ENCODE assay signal across 43 mouse cellular contexts in genomic region chr10:5014976-5015375, GRCm38 (mm10). TPM values are rescaled to one million over a fixed set of nuclear protein-coding genes. Genes with fewer than 3 reads are reported as not detected.
"Had no signal": no experiment of that assay in that cellular context is flagged by ENCODE, and none has a peak within 500 bp of the region (broad histone marks: within the 10 kb centered on the region; RNA-seq: fewer than 3 reads in every experiment).

No protein-coding gene starts in this region.

- DNase-seq: heart, postnatal 10 days; heart, postnatal 14 days; heart, postnatal 4 days; kidney, adult 11 months; kidney, adult 18-20 months; kidney, adult 2 months; kidney, adult 8-10 months; kidney, adult 9 months; kidney, postnatal 10 days; kidney, postnatal 14 days; kidney, postnatal 25 days; kidney, postnatal 36 days; kidney, postnatal 4 days; layer of hippocampus, adult 9-11 months; layer of hippocampus, postnatal 36 days had no signal

- H3K27me3 ChIP-seq: heart, embryonic 12.5 days; heart, embryonic 13.5 days; heart, embryonic 15.5 days; hindbrain, embryonic 12.5 days; hindbrain, embryonic 13.5 days; hindbrain, embryonic 15.5 days; intestine, embryonic 15.5 days; kidney, embryonic 15.5 days had no signal

- H3K4me1 ChIP-seq: heart, embryonic 12.5 days; heart, embryonic 13.5 days; heart, embryonic 15.5 days; hindbrain, embryonic 12.5 days; hindbrain, embryonic 13.5 days; hindbrain, embryonic 15.5 days; intestine, embryonic 15.5 days; kidney, embryonic 15.5 days had no signal

- H3K27ac ChIP-seq: heart, embryonic 13.5 days; heart, embryonic 15.5 days; hindbrain, embryonic 10.5 days; hindbrain, embryonic 12.5 days; hindbrain, embryonic 13.5 days; hindbrain, embryonic 14.5 days; hindbrain, embryonic 15.5 days; hindbrain, postnatal 0 days; intestine, embryonic 15.5 days; kidney, embryonic 15.5 days; kidney, postnatal 0 days; layer of hippocampus, adult 2 months; left cerebral cortex, adult 2 months had no signal

- H3K4me3 ChIP-seq: heart, embryonic 12.5 days; heart, embryonic 13.5 days; heart, embryonic 15.5 days; hindbrain, embryonic 10.5 days; hindbrain, embryonic 12.5 days; hindbrain, embryonic 13.5 days; hindbrain, embryonic 15.5 days; intestine, embryonic 15.5 days; kidney, embryonic 15.5 days; layer of hippocampus, adult 2 months; left cerebral cortex, adult 2 months had no signal

- H3K36me3 ChIP-seq: heart, embryonic 12.5 days; heart, embryonic 13.5 days; heart, embryonic 15.5 days; hindbrain, embryonic 10.5 days; hindbrain, embryonic 12.5 days; hindbrain, embryonic 13.5 days; hindbrain, embryonic 15.5 days; intestine, embryonic 15.5 days; kidney, embryonic 15.5 days had no signal

- ATAC-seq: hindbrain, embryonic 16.5 days; hindbrain, postnatal 0 days; inflammation-experienced regulatory T-cells, adult 6 months; intestine, embryonic 15.5 days; intestine, embryonic 16.5 days; intestine, postnatal 0 days had no signal

- H3K9me3 ChIP-seq: heart, embryonic 12.5 days; heart, embryonic 15.5 days; hindbrain, embryonic 10.5 days; hindbrain, embryonic 12.5 days; hindbrain, embryonic 13.5 days; hindbrain, embryonic 15.5 days; intestine, embryonic 15.5 days; kidney, embryonic 15.5 days had no signal

- H3K9ac ChIP-seq: heart, embryonic 12.5 days; heart, embryonic 13.5 days; heart, embryonic 15.5 days; hindbrain, embryonic 12.5 days; hindbrain, embryonic 13.5 days; hindbrain, embryonic 14.5 days; hindbrain, embryonic 15.5 days; intestine, embryonic 15.5 days; kidney, embryonic 15.5 days had no signal

- H3K4me2 ChIP-seq: heart, embryonic 12.5 days; heart, embryonic 13.5 days; heart, embryonic 15.5 days; hindbrain, embryonic 12.5 days; hindbrain, embryonic 13.5 days; hindbrain, embryonic 14.5 days; hindbrain, embryonic 15.5 days; intestine, embryonic 15.5 days; kidney, embryonic 15.5 days had no signal

RNA-seq across cellular contexts. Expression of gene Gm10097, which starts 54.0 kb away (rescaled TPM):
- total RNA-seq: hematopoietic stem cell, adult 5-6 weeks; hindbrain, postnatal 0 days; layer of hippocampus, adult 18-20 months; layer of hippocampus, adult 2 months; layer of hippocampus, adult 8-10 months; layer of hippocampus, postnatal 10 days; layer of hippocampus, postnatal 14 days; layer of hippocampus, postnatal 25 days; layer of hippocampus, postnatal 36 days; left cerebral cortex, adult 18-20 months; left cerebral cortex, adult 2 months; left cerebral cortex, adult 8-10 months had no signal
- polyA plus RNA-seq: kidney, adult 2 months; kidney, embryonic 16.5 days; kidney, postnatal 0 days; large intestine, adult 2 months had no signal
